Mouse (Mus musculus) megakaryocyte, embryonic 14.5 days (primary cell): Measurements from ENCODE around the gene Tubgcp3.

Source experiments
- FLI1 ChIP-seq: IDR thresholded peaks from 2 replicates; pipeline ENCODE4 v1.6.1; 2012; ENCODE audit warnings: low read length, inconsistent platforms, mixed read lengths
- GATA1 ChIP-seq: IDR thresholded peaks from 3 replicates; pipeline ENCODE4 v1.6.1; 2012; ENCODE audit warnings: mixed read lengths, low read length, inconsistent platforms, borderline replicate concordance

- no peak for TF ChIP-seq GATA1
- no peak for TF ChIP-seq FLI1
These were observed 27.2 kb downstream of the Tubgcp3 start for GRCm38 (mm10) chr8:12644894-12645293.
